In the genomic region with DNA sequence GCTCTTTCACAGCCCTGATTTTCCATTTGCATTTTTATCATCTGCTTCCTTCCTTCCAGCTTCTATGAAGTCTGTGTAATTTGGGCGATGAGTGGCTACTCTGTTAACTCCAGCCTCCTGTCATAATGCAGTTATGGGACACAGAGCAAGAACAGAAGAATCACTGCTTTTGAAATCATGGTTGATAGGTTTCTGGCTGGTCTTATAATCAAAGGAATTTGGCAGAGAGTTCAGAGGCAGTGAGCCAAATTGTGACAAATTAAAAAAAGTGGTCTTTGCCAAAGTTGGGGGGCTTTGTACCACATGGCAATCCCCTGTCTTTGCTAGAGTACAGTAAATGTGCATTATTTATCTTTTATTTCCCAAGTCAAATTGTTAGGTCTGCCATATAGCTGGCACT, we compare ENCODE assay signal across 24 mouse cellular contexts.
DNase-seq lines count a peak whose midpoint lies in the region; ATAC-seq lines count a peak whose summit lies in the region.
"Had no signal": no experiment of that assay in that cellular context is flagged by ENCODE, and none has a peak within 500 bp of the region (broad histone marks: within the 10 kb centered on the region; RNA-seq: fewer than 3 reads in every experiment).

No protein-coding gene starts in this region.

- peak; percentile 57 to 62 for DNase-seq in cerebellum, postnatal 14 days
- no peak for DNase-seq in cerebellum, adult 8-10 months
- no peak for DNase-seq in hindbrain, embryonic 11.5 days (ENCODE audit: low spot score)
- DNase-seq in Muller cell, postnatal 12 days (ENCODE audit: inconsistent ontology term), result peak; percentile 93
- no peak for DNase-seq in kidney, postnatal 10 days
- DNase-seq: adrenal gland, postnatal 14 days; cerebellum, postnatal 25 days; kidney, postnatal 4 days; layer of hippocampus, adult 9-11 months; liver, postnatal 0 days; lung, postnatal 10 days; thymus, adult 2 months; thymus, postnatal 4 days had no signal

- no peaks in the 10 kb centered on the region for H3K9me3 ChIP-seq in hindbrain, embryonic 15.5 days
- no peaks in the 10 kb centered on the region for H3K9me3 ChIP-seq in hindbrain, embryonic 11.5 days (ENCODE audit: control insufficient read depth, low read length)
- H3K9me3 ChIP-seq in hindbrain, embryonic 16.5 days (ENCODE audit: control insufficient read depth, low read length), result no peaks in the 10 kb centered on the region
- H3K9me3 ChIP-seq: embryonic facial prominence, embryonic 12.5 days; kidney, embryonic 15.5 days; neural tube, embryonic 12.5 days had no signal

- no peak overlapping the region for H3K9ac ChIP-seq in hindbrain, embryonic 15.5 days
- H3K9ac ChIP-seq in hindbrain, embryonic 11.5 days (ENCODE audit: low read depth, low read length), result no peak overlapping the region
- no peak overlapping the region for H3K9ac ChIP-seq in hindbrain, embryonic 16.5 days (ENCODE audit: low read depth, low read length)
- H3K9ac ChIP-seq: embryonic facial prominence, embryonic 12.5 days; kidney, embryonic 15.5 days; liver, postnatal 0 days; neural tube, embryonic 12.5 days had no signal

- H3K4me1 ChIP-seq in hindbrain, embryonic 15.5 days (replicated peaks), result no peaks in the 10 kb centered on the region
- H3K4me1 ChIP-seq in hindbrain, embryonic 11.5 days (replicated peaks; ENCODE audit: control insufficient read depth, insufficient read depth, low read length), result no peaks in the 10 kb centered on the region
- H3K4me1 ChIP-seq in hindbrain, embryonic 16.5 days (ENCODE audit: control insufficient read depth, insufficient read depth, low read depth, low read length), result no peaks in the 10 kb centered on the region
- H3K4me1 ChIP-seq: embryonic facial prominence, embryonic 12.5 days; kidney, embryonic 15.5 days; neural tube, embryonic 12.5 days had no signal

- H3K27me3 ChIP-seq in hindbrain, embryonic 15.5 days, result no peaks in the 10 kb centered on the region
- H3K27me3 ChIP-seq in hindbrain, embryonic 11.5 days (ENCODE audit: control insufficient read depth, insufficient read depth, low read length), result no peaks in the 10 kb centered on the region
- H3K27me3 ChIP-seq in hindbrain, embryonic 16.5 days (replicated peaks; ENCODE audit: control insufficient read depth, insufficient read depth, low read length), result no peaks in the 10 kb centered on the region
- H3K27me3 ChIP-seq: embryonic facial prominence, embryonic 12.5 days; kidney, embryonic 15.5 days; neural tube, embryonic 12.5 days had no signal

- no peaks in the 10 kb centered on the region for H3K36me3 ChIP-seq in hindbrain, embryonic 15.5 days
- H3K36me3 ChIP-seq in hindbrain, embryonic 11.5 days (ENCODE audit: control insufficient read depth, insufficient read depth, low read length), result no peaks in the 10 kb centered on the region
- no peaks in the 10 kb centered on the region for H3K36me3 ChIP-seq in hindbrain, embryonic 16.5 days (ENCODE audit: control insufficient read depth, insufficient read depth, low read length)
- H3K36me3 ChIP-seq: embryonic facial prominence, embryonic 12.5 days; kidney, embryonic 15.5 days; neural tube, embryonic 12.5 days had no signal

- H3K27ac ChIP-seq in hindbrain, embryonic 15.5 days (replicated peaks), result no peak overlapping the region
- H3K27ac ChIP-seq in hindbrain, embryonic 11.5 days (ENCODE audit: low read depth, low read length), result no peak overlapping the region
- H3K27ac ChIP-seq in hindbrain, embryonic 16.5 days (ENCODE audit: low read depth, low read length), result no peak overlapping the region
- H3K27ac ChIP-seq: embryonic facial prominence, embryonic 12.5 days; kidney, embryonic 15.5 days; left cerebral cortex, adult 2 months; neural tube, embryonic 12.5 days; stomach, postnatal 0 days had no signal

- no peak overlapping the region for H3K4me2 ChIP-seq in hindbrain, embryonic 15.5 days
- no peak overlapping the region for H3K4me2 ChIP-seq in hindbrain, embryonic 11.5 days (replicated peaks; ENCODE audit: low read depth, low read length)
- no peak overlapping the region for H3K4me2 ChIP-seq in hindbrain, embryonic 16.5 days (ENCODE audit: low read length)
- H3K4me2 ChIP-seq: embryonic facial prominence, embryonic 12.5 days; kidney, embryonic 15.5 days; midbrain, embryonic 11.5 days; neural tube, embryonic 12.5 days had no signal

- peak; percentile 68; the same call in 1 of the 2 replicates for ATAC-seq in hindbrain, embryonic 15.5 days (ENCODE audit: low FRiP score, low read depth)
- ATAC-seq in hindbrain, embryonic 11.5 days (ENCODE audit: low FRiP score), result no peak
- ATAC-seq in hindbrain, embryonic 16.5 days, result peak; percentile 89
- no peak for ATAC-seq in erythroblast, adult 5-6 weeks (replicated peaks; ENCODE audit: low FRiP score, poor library complexity, severe bottlenecking)
- ATAC-seq: intestine, postnatal 0 days; liver, postnatal 0 days had no signal

- H3K4me3 ChIP-seq in hindbrain, embryonic 15.5 days, result no peak overlapping the region
- H3K4me3 ChIP-seq in hindbrain, embryonic 11.5 days (ENCODE audit: low read depth, low read length), result no peak overlapping the region
- H3K4me3 ChIP-seq in hindbrain, embryonic 16.5 days (ENCODE audit: low read length), result no peak overlapping the region
- H3K4me3 ChIP-seq: embryonic facial prominence, embryonic 12.5 days; erythroblast, embryonic 14.5 days; kidney, embryonic 15.5 days; left cerebral cortex, adult 2 months; neural tube, embryonic 12.5 days had no signal

- 59% methylated on average over 1 of the region's 1 CpGs for WGBS in hindbrain, embryonic 15.5 days
- 88% methylated on average over 1 of the region's 1 CpGs for WGBS in hindbrain, embryonic 11.5 days
- 50% methylated on average over 1 of the region's 1 CpGs for WGBS in hindbrain, embryonic 16.5 days

Comparison
In these comparisons a context has a peak if more than half of its experiments do, and no peak if none do; other contexts are left out.
1. DNase-seq: peak in cerebellum, postnatal 14 days (2 of 2) and Muller cell, postnatal 12 days (single experiment); none in cerebellum, adult 8-10 months (single experiment), hindbrain, embryonic 11.5 days (single experiment) and kidney, postnatal 10 days (single experiment).
2. ATAC-seq: peak in hindbrain, embryonic 15.5 days (single experiment) and hindbrain, embryonic 16.5 days (single experiment); none in hindbrain, embryonic 11.5 days (single experiment) and erythroblast, adult 5-6 weeks (single experiment).